Mouse (Mus musculus) mature B cell (primary cell): ENCODE measurements around the gene Ptchd1.

ENCODE experiments used
- in situ Hi-C: fragments of 300-500 bp; cut with MboI; formaldehyde crosslinking; loops from 2 replicates; pipeline ENCODE4 v1.14.3; 2019

Gene Ptchd1

GRCm38 (mm10) chrX:155623701-155624281 lies at the start of gene Ptchd1:
Ptchd1 (minus strand) TSS chrX:155623814.
- in situ Hi-C loops = no loop called here

GRCm38 (mm10) chrX:155657971-155658370 lies 34.4 kb upstream of the Ptchd1 start:
- in situ Hi-C loops = no loop called here

- in situ Hi-C loops = no loop called here
These were observed 22.4 kb upstream of the Ptchd1 start for GRCm38 (mm10) chrX:155645975-155646374.

- in situ Hi-C loops = no loop called here
These were observed 20.4 kb upstream of the Ptchd1 start for GRCm38 (mm10) chrX:155643975-155644374.

- in situ Hi-C loops = no loop called here
These were observed 2.1 kb upstream of the Ptchd1 start for GRCm38 (mm10) chrX:155625671-155626196.

GRCm38 (mm10) chrX:155624895-155625294 lies 1.3 kb upstream of the Ptchd1 start:
- in situ Hi-C loops = no loop called here

GRCm38 (mm10) chrX:155624341-155624841 lies 777 bp upstream of the Ptchd1 start, which contains the start of gene Gm15155:
Gm15155 (plus strand) TSS chrX:155624741.
- in situ Hi-C loops = no loop called here

GRCm38 (mm10) chrX:155622961-155623599 lies 534 bp downstream of the Ptchd1 start:
- in situ Hi-C loops = no loop called here

GRCm38 (mm10) chrX:155622527-155622926 lies 1.1 kb downstream of the Ptchd1 start:
- in situ Hi-C loops = no loop called here

- in situ Hi-C loops = no loop called here
These were observed 22.4 kb downstream of the Ptchd1 start for GRCm38 (mm10) chrX:155601196-155601595.

GRCm38 (mm10) chrX:155596390-155596789 lies 27.2 kb downstream of the Ptchd1 start:
- in situ Hi-C loops = no loop called here

- in situ Hi-C loops = no loop called here
These were observed 28.9 kb downstream of the Ptchd1 start for GRCm38 (mm10) chrX:155594685-155595084.

- in situ Hi-C loops = no loop called here
These were observed 31.1 kb downstream of the Ptchd1 start for GRCm38 (mm10) chrX:155592467-155592866.

GRCm38 (mm10) chrX:155591490-155591889 lies 32.1 kb downstream of the Ptchd1 start:
- in situ Hi-C loops = no loop called here

- in situ Hi-C loops = no loop called here
These were observed 39.0 kb downstream of the Ptchd1 start for GRCm38 (mm10) chrX:155584586-155584985.

- in situ Hi-C loops = no loop called here
These were observed 43.8 kb downstream of the Ptchd1 start for GRCm38 (mm10) chrX:155579791-155580190.

GRCm38 (mm10) chrX:155572396-155572795 lies 51.2 kb downstream of the Ptchd1 start:
- in situ Hi-C loops = no loop called here

- in situ Hi-C loops = no loop called here
These were observed 79.8 kb downstream of the Ptchd1 start for GRCm38 (mm10) chrX:155543780-155544179.
